Mouse (Mus musculus) MEL (cell line): Measurements from ENCODE around the gene Clip3. TPM values are rescaled to one million over a fixed set of nuclear protein-coding genes. Genes with fewer than 3 reads are reported as not detected.

Experiments used
- DNase-seq: peaks from one replicate; pipeline ENCODE4 v3.0.0; 2011; ENCODE audit warnings: low read depth, low spot score
- H3K27ac ChIP-seq: 2 replicates; pipeline ENCODE4 v1.5.1; 2012; ENCODE audit warnings: low read depth, mild to moderate bottlenecking, control low read depth, low read length, moderate library complexity; ENCODE audit not compliant: control insufficient read depth
- H3K27me3 ChIP-seq, 2 experiments: fragments of 150-350 bp in 1 of 2; sonication (generic) in 1 of 2; 2 replicates each; pipeline ENCODE4 v1.6.1; 2012; ENCODE audit warnings: low read length in 2 of 2, mild to moderate bottlenecking in 2 of 2, improper control_type of control experiment in 1 of 2, moderate library complexity in 1 of 2; ENCODE audit not compliant: insufficient read depth in 2 of 2, control insufficient read depth in 1 of 2
- H3K36me3 ChIP-seq, 2 experiments: 2 replicates each; pipeline ENCODE4 v1.6.1; 2012 to 2014; ENCODE audit warnings: low read length in 2 of 2, improper control_type of control experiment in 1 of 2, inconsistent platforms in 1 of 2, mild to moderate bottlenecking in 1 of 2; ENCODE audit not compliant: insufficient read depth in 2 of 2, control insufficient read depth in 1 of 2
- H3K4me1 ChIP-seq, 2 experiments: fragments of 150-350 bp in 1 of 2; sonication (generic) in 1 of 2; 2 replicates each; pipeline ENCODE4 v1.6.1; 2012; ENCODE audit warnings: low read length in 2 of 2, improper control_type of control experiment in 1 of 2, mild to moderate bottlenecking in 1 of 2; ENCODE audit not compliant: insufficient read depth in 2 of 2, control insufficient read depth in 1 of 2
- H3K4me3 ChIP-seq, 2 experiments: fragments of 150-350 bp in 1 of 2; sonication (generic) in 1 of 2; 2 replicates each; pipeline ENCODE4 v1.5.1; 2012; ENCODE audit warnings: low read depth in 2 of 2, low read length in 2 of 2, mild to moderate bottlenecking in 2 of 2, moderate library complexity in 2 of 2, control low read depth in 1 of 2, improper control_type of control experiment in 1 of 2; ENCODE audit not compliant: control insufficient read depth in 1 of 2, insufficient read depth in 1 of 2
- H3K79me2 ChIP-seq: 2 replicates; pipeline ENCODE4 v1.6.1; 2012; ENCODE audit warnings: mild to moderate bottlenecking, low read length, moderate library complexity; ENCODE audit not compliant: control insufficient read depth, poor library complexity, insufficient read depth
- H3K9ac ChIP-seq: 2 replicates; pipeline ENCODE4 v1.6.1; 2012; ENCODE audit warnings: low read depth, mild to moderate bottlenecking, control low read depth, low read length, moderate library complexity; ENCODE audit not compliant: control insufficient read depth, poor library complexity, severe bottlenecking
- H3K9me3 ChIP-seq: fragments of 150-350 bp; sonication (generic); replicated peaks from 2 replicates; pipeline ENCODE4 v1.6.1; 2012; ENCODE audit warnings: mild to moderate bottlenecking, low read length, improper control_type of control experiment, moderate library complexity; ENCODE audit not compliant: insufficient read depth
- BHLHE40 ChIP-seq: IDR thresholded peaks from 2 replicates; pipeline ENCODE4 v1.6.1; 2012; ENCODE audit warnings: low read depth, mild to moderate bottlenecking, inconsistent platforms, low read length, improper control_type of control experiment, borderline replicate concordance
- EP300 ChIP-seq, 2 experiments: IDR thresholded peaks; 2 replicates each; pipeline ENCODE4 v1.6.1; 2011; ENCODE audit warnings: improper control_type of control experiment in 2 of 2, low read length in 2 of 2, low read depth in 1 of 2, mild to moderate bottlenecking in 1 of 2
- ETS1 ChIP-seq: IDR thresholded peaks from 2 replicates; pipeline ENCODE4 v1.6.1; 2012; ENCODE audit warnings: low read depth, mild to moderate bottlenecking, inconsistent platforms, low read length, improper control_type of control experiment, moderate library complexity
- GABPA ChIP-seq: IDR thresholded peaks from 2 replicates; pipeline ENCODE4 v1.6.1; 2012; ENCODE audit warnings: low read depth, mild to moderate bottlenecking, inconsistent platforms, low read length, improper control_type of control experiment, moderate library complexity
- GATA1 ChIP-seq: IDR thresholded peaks from 2 replicates; pipeline ENCODE4 v1.6.1; 2011; ENCODE audit warnings: low read depth, low read length, improper control_type of control experiment
- JUND ChIP-seq: IDR thresholded peaks from 2 replicates; pipeline ENCODE4 v1.6.1; 2011; ENCODE audit warnings: low read depth, mild to moderate bottlenecking, improper control_type of control experiment, low read length
- MAX ChIP-seq: IDR thresholded peaks from 2 replicates; pipeline ENCODE4 v1.6.1; 2011; ENCODE audit warnings: low read length, improper control_type of control experiment
- MAZ ChIP-seq: IDR thresholded peaks from 2 replicates; pipeline ENCODE4 v1.6.1; 2012; ENCODE audit warnings: low read depth, mild to moderate bottlenecking, inconsistent platforms, low read length, improper control_type of control experiment
- MXI1 ChIP-seq: IDR thresholded peaks from 2 replicates; pipeline ENCODE4 v1.6.1; 2011; ENCODE audit warnings: mild to moderate bottlenecking, low read depth, low read length, improper control_type of control experiment
- MYB ChIP-seq: IDR thresholded peaks from 2 replicates; pipeline ENCODE4 v1.6.1; 2011; ENCODE audit warnings: mild to moderate bottlenecking, low read depth, low read length, improper control_type of control experiment
- NELFE ChIP-seq: IDR thresholded peaks from 2 replicates; pipeline ENCODE4 v1.6.1; 2011; ENCODE audit warnings: low read depth, low read length, improper control_type of control experiment
- NRF1 ChIP-seq: IDR thresholded peaks from 2 replicates; pipeline ENCODE4 v1.6.1; 2014; ENCODE audit warnings: low read depth, mild to moderate bottlenecking, inconsistent platforms, low read length, improper control_type of control experiment, moderate library complexity; ENCODE audit not compliant: poor library complexity, insufficient read depth, severe bottlenecking
- POLR2AphosphoS2 ChIP-seq: IDR thresholded peaks from 2 replicates; pipeline ENCODE4 v1.6.1; 2011; ENCODE audit warnings: low read length, improper control_type of control experiment
- RAD21 ChIP-seq: IDR thresholded peaks from 2 replicates; pipeline ENCODE4 v1.6.1; 2011; ENCODE audit warnings: mild to moderate bottlenecking, low read depth, low read length, improper control_type of control experiment
- SIN3A ChIP-seq: IDR thresholded peaks from 2 replicates; pipeline ENCODE4 v1.6.1; 2012; ENCODE audit warnings: low read length, improper control_type of control experiment, inconsistent platforms
- SMC3 ChIP-seq: IDR thresholded peaks from 2 replicates; pipeline ENCODE4 v1.6.1; 2011; ENCODE audit warnings: low read depth, low read length, improper control_type of control experiment
- TBP ChIP-seq: IDR thresholded peaks from 2 replicates; pipeline ENCODE4 v1.8.0; 2011; ENCODE audit warnings: low read depth, low read length, improper control_type of control experiment
- TCF12 ChIP-seq: IDR thresholded peaks from 2 replicates; pipeline ENCODE4 v1.6.1; 2014; ENCODE audit warnings: low read depth, mild to moderate bottlenecking, inconsistent platforms, low read length, improper control_type of control experiment, moderate library complexity
- UBTF ChIP-seq: IDR thresholded peaks from 2 replicates; pipeline ENCODE4 v1.6.1; 2012; ENCODE audit warnings: low read depth, mild to moderate bottlenecking, inconsistent platforms, low read length, improper control_type of control experiment, moderate library complexity, borderline replicate concordance; ENCODE audit not compliant: insufficient read depth
- USF1 ChIP-seq: IDR thresholded peaks from 2 replicates; pipeline ENCODE4 v1.6.1; 2014; ENCODE audit warnings: low read depth, mild to moderate bottlenecking, inconsistent platforms, low read length, improper control_type of control experiment, moderate library complexity
- USF2 ChIP-seq, 2 experiments: IDR thresholded peaks; 2 replicates each; pipeline ENCODE4 v1.6.1; 2011 to 2012; ENCODE audit warnings: improper control_type of control experiment in 2 of 2, low read length in 2 of 2, borderline replicate concordance in 1 of 2, inconsistent platforms in 1 of 2, low read depth in 1 of 2, mild to moderate bottlenecking in 1 of 2; ENCODE audit not compliant: insufficient read depth in 1 of 2
- ZNF384 ChIP-seq: IDR thresholded peaks from 2 replicates; pipeline ENCODE4 v1.6.1; 2012; ENCODE audit warnings: low read depth, mild to moderate bottlenecking, inconsistent platforms, low read length, improper control_type of control experiment
- polyA plus RNA-seq, 2 experiments: library from polyadenylated mRNA; stranded (reverse) in 1 of 2; unstranded in 1 of 2; fragments of >175 nt in 1 of 2; fragments of >200 nt in 1 of 2; gene quantifications; 2 replicates each; pipeline versions ENCODE4 v1.2.1 to v1.2.4; 2012; ENCODE audit warnings: low replicate concordance in 2 of 2, low read depth in 1 of 2; ENCODE audit not compliant: insufficient read length in 2 of 2, insufficient read depth in 1 of 2, missing spikeins in 1 of 2
- total RNA-seq: library from RNA; depleted of rRNA; stranded (reverse); fragments of 300-350 nt; gene quantifications from 2 replicates; pipeline ENCODE4 v1.2.3, GENCODE M21; 2012

Clip3 gene
- total and polyA plus RNA-seq, 3 experiments: 0.19 TPM; not detected in 2

- no peak for DNase-seq
- Histone ChIP-seq H3K27me3 (no peaks in the 10 kb centered on the region), H3K27ac (no peak overlapping the region), H3K4me3 (no peak overlapping the region), H3K9me3 (no peaks in the 10 kb centered on the region), H3K79me2 (no peaks in the 10 kb centered on the region), H3K4me1 (no peaks in the 10 kb centered on the region), H3K36me3 (no peaks in the 10 kb centered on the region), H3K9ac (no peak overlapping the region)
- no peak for TF ChIP-seq TBP
- TF ChIP-seq ETS1: no peak
Observed at GRCm38 (mm10) chr7:30265041-30265440, 26.5 kb upstream of the Clip3 start.

- Histone ChIP-seq H3K4me1 (no peaks in the 10 kb centered on the region), H3K9me3 (no peaks in the 10 kb centered on the region), H3K9ac (no peak overlapping the region), H3K4me3 (no peak overlapping the region), H3K27ac (no peak overlapping the region), H3K79me2 (no peaks in the 10 kb centered on the region), H3K27me3 (no peaks in the 10 kb centered on the region), H3K36me3 (no peaks in the 10 kb centered on the region)
- TF ChIP-seq POLR2AphosphoS2 (no peak), ZNF384 (no peak), GABPA (no peak), MXI1 (no peak), GATA1 (no peak), SMC3 (no peak), NRF1 (no peak), TCF12 (no peak), SIN3A (no peak), TBP (no peak), USF1 (no peak), ETS1 (no peak), MYB (no peak), EP300 (IDR thresholded peaks at IDR 0.05; ENCODE audit: low read depth in 1 of 2, low read length in 2 of 2) (no peak), USF2 (IDR thresholded peaks at IDR 0.05; ENCODE audit: borderline replicate concordance in 1 of 2, insufficient read depth in 1 of 2, low read depth in 1 of 2, low read length in 2 of 2) (no peak), RAD21 (no peak)
- DNase-seq: no peak
Observed at GRCm38 (mm10) chr7:30265531-30265930, 26.0 kb upstream of the Clip3 start.

- H3K4me3 ChIP-seq: no peak overlapping the region
- no peaks in the 10 kb centered on the region for H3K27me3 ChIP-seq
- no peak for DNase-seq
- H3K36me3 ChIP-seq: no peaks in the 10 kb centered on the region
- TF ChIP-seq NELFE: no peak
- TF ChIP-seq UBTF: no peak
- no peak for TF ChIP-seq MAX
- TF ChIP-seq JUND: no peak
- no peak for TF ChIP-seq SMC3
- no peak for TF ChIP-seq BHLHE40
- TF ChIP-seq MAZ: no peak
- H3K9me3 ChIP-seq: no peaks in the 10 kb centered on the region
- H3K27ac ChIP-seq: no peak overlapping the region
- no peak overlapping the region for H3K9ac ChIP-seq
- no peaks in the 10 kb centered on the region for H3K4me1 ChIP-seq
- H3K79me2 ChIP-seq: no peaks in the 10 kb centered on the region
Observed at GRCm38 (mm10) chr7:30265935-30266334, 25.6 kb upstream of the Clip3 start.
